In genomic region chr11:61504713-61505257, GRCm38 (mm10) we compare ENCODE assay signal across 8 mouse cellular contexts. TPM values are rescaled to one million over a fixed set of nuclear protein-coding genes. Genes with fewer than 3 reads are reported as not detected.
A peak's percentile ranks its signal among the peaks of the same experiment; 100 is the strongest.
DNase-seq lines count a peak whose midpoint lies in the region; ATAC-seq lines count a peak whose summit lies in the region.

B9d1 (plus strand) TSS chr11:61505144.

- peak within 1 kb of the TSS; percentile 80 for H3K27ac ChIP-seq in lung, embryonic 16.5 days (ENCODE audit: low read length)

- no peaks in the 10 kb centered on the region for H3K36me3 ChIP-seq in lung, embryonic 16.5 days (ENCODE audit: control insufficient read depth, insufficient read depth, low read length)

- no peaks in the 10 kb centered on the region for H3K9me3 ChIP-seq in lung, embryonic 16.5 days (ENCODE audit: control insufficient read depth, low read length)

- peak; percentile 91 to 92 for ATAC-seq in hematopoietic stem cell, adult 5-6 weeks (replicated peaks in 1 of 2; ENCODE audit: insufficient read depth in 1 of 2, low FRiP score in 2 of 2, low TSS enrichment in 1 of 2, low read depth in 1 of 2, poor library complexity in 2 of 2, severe bottlenecking in 2 of 2)
- ATAC-seq in lung, embryonic 16.5 days (ENCODE audit: low read depth): peak; percentile 93

- peaks cover 14% of the 10 kb centered on the region for H3K4me1 ChIP-seq in lung, embryonic 16.5 days (replicated peaks; ENCODE audit: control insufficient read depth, insufficient read depth, low read length)

- DNase-seq in MEL-GATA-1-ER (ENCODE audit: extremely low read depth, low read depth): peak; percentile 87
- peak; percentile 99 for DNase-seq in cerebellum, adult 8-10 months
- DNase-seq in forelimb bud, embryonic 11.5 days (ENCODE audit: low read depth, low spot score): peak; percentile 98
- DNase-seq in layer of hippocampus, adult 9-10 months (ENCODE audit: low spot score): peak; percentile 99
- DNase-seq in ovary, postnatal 10 days (ENCODE audit: low spot score): peak; percentile 97
- DNase-seq in thymus, postnatal 10 days (ENCODE audit: low spot score in 2 of 2): peak; percentile 88 to 94

- H3K4me3 ChIP-seq in lung, embryonic 16.5 days (ENCODE audit: low read length): peak within 1 kb of the TSS; percentile 71

- under 1% methylated on average over 39 of the region's 39 CpGs for WGBS in lung, embryonic 16.5 days

- H3K27me3 ChIP-seq in lung, embryonic 16.5 days (ENCODE audit: control insufficient read depth, insufficient read depth, low read depth, low read length): no peaks in the 10 kb centered on the region

- H3K9ac ChIP-seq in lung, embryonic 16.5 days (ENCODE audit: low read length): peak within 1 kb of the TSS; percentile 78

- peak within 1 kb of the TSS; percentile 75 for H3K4me2 ChIP-seq in lung, embryonic 16.5 days (ENCODE audit: low read depth, low read length)

RNA-seq across cellular contexts. Expression of gene B9d1, which starts in this region (rescaled TPM):
- total RNA-seq in hematopoietic stem cell, adult 5-6 weeks (2017): 1.6 and 4.4 TPM in 2 replicates
- polyA plus RNA-seq in lung, embryonic 16.5 days (2015; fragmentation: Nextera tagmentation; extraction: Ambion mirVana): 47.3 and 47.9 TPM in 2 replicates

Comparison
In these comparisons a context has a peak if more than half of its experiments do, and no peak if none do; other contexts are left out.
1. Peak in every context shown above with its lines: DNase-seq, ATAC-seq, H3K4me3 ChIP-seq and H3K27ac ChIP-seq.